Mouse (Mus musculus) spleen, postnatal 4 days (tissue): ENCODE measurements around the gene Fdxr.

Experiments used
- DNase-seq, 2 experiments: peaks; one replicate each; pipeline ENCODE4 v3.0.0; 2022; ENCODE audit warnings: low spot score in 2 of 2

Gene Fdxr

DNA sequence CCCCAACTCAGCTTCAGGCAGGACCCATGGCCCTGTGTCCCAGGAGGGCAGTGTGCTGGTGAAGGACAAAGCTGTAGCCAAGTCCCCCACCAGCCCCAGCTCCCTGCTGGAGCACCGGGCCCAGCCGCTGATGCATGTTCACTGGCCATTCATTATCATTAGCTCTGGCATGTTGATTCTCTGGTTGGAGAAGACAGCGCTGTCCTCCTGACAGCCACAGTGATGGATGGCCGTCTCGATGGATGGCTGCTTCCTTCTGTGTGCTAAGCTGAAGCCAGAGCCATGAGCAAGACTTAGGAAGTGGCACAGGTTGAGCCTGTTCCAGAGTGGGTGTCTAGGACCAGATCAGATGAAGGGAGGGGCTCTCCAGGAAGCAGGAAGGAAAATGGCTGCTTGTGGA, 40.3 kb downstream of the Fdxr start:
- no peak for DNase-seq

DNA sequence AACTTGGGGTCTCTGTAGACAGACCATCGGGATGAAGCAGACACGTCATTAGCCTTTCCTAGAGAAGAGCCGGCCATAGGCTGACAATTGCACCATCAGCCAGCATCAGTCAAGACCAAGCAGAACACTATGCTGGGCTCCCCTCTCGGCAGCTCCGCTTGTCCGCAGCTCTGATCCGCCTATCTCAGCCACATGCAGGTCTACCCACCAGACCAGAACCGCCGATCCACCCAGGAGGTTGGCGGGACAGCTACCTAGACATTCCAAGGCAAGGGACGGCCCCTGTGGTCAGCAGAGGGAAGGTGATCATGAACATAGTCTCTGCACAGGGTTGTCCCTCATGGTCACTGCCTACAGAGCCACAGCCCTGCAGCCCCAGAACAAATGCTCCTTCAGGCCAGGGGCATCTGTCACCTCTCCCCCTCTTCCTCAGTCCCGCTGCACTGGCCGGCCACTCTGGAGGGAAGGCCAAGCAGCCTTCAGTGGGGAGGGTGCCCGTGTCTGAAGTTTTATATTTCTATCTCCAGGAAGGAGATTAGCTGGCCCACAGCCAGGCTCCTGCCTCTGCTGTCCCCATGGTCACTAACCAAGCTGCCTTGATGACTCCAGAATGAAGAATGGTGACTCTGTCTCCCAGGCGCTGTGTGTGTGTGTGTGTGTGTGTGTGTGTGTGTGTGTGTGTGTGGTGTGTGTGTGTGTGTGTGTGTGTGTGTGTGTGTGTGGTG, 42.4 kb downstream of the Fdxr start:
- DNase-seq = no peak

DNA sequence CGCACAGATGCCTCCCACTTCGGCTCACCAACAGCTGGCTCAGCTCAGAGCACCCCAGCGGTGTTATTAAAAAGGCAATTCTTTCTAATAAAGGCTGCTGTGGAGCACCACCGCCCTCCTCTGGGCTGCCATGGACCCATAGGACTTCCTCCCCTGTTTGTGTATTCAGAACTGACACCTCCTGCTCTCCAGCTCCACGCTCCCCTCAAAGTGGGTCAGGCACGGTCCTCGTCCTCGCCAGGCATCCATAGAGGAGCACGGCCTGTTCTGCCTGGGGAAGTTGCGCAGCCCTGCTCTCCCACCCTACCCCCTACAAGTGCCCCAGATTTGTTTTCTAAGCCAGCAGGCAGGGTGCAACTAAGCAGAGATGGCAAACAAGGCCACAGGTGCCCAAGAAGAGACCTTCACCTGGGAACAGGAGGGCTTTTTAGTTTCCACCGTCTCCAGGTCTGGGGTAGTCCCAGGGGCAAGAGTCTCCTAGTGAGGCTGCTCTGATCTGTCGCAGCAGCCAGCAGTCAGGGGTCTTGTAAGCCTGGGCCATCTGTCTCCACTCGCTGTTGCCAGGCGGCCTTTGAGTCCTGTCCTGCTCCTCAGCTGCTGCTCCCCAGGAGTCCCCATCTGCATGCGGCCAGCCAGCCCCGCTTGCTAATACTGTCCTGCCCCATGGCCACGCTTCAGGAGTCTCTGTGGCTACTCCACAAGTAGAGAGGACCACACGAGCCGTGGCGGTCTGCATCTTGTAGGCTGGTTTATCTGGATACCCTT, 43.1 kb downstream of the Fdxr start:
- DNase-seq = no peak

DNA sequence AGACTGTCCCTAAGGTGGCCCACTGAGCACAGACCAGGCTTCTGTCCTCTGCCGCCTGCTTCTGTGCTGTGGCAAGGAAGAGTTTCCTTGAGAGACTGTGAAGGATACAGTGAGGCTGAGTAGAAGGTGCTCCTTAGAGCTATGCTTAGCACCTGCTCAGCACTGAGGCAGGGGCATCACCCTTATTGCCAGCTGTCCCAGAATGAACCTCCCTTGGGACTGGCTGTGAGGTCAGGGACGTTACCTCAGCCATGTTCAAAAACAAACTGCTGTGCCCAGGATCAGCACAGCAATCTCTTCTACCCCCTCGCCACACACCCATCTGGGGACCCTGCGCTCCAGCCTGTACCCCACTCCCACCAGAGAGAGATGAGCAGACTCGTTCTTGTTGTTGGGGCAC, 44.0 kb downstream of the Fdxr start:
- DNase-seq = no peak

DNA sequence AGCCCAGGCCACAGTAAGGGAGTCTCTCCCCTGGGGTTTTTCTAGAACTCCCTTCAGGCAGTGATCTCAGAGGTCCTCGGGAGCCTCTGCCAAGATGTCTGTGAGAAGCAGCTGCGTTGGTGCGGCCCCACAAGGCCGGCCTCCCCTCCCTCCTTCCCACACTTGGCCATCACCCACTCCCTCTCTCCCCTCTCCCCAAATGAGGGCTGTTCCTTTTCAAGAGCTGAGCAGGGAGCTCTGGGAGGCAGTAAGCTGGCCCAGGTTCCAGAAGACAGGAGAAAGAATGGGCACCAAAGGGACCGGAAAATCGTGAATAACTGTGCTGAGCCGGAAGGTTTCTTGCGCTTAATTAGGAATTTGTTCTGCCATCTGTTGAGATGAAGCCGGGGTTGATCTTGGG, 44.9 kb downstream of the Fdxr start:
- no peak for DNase-seq

DNA sequence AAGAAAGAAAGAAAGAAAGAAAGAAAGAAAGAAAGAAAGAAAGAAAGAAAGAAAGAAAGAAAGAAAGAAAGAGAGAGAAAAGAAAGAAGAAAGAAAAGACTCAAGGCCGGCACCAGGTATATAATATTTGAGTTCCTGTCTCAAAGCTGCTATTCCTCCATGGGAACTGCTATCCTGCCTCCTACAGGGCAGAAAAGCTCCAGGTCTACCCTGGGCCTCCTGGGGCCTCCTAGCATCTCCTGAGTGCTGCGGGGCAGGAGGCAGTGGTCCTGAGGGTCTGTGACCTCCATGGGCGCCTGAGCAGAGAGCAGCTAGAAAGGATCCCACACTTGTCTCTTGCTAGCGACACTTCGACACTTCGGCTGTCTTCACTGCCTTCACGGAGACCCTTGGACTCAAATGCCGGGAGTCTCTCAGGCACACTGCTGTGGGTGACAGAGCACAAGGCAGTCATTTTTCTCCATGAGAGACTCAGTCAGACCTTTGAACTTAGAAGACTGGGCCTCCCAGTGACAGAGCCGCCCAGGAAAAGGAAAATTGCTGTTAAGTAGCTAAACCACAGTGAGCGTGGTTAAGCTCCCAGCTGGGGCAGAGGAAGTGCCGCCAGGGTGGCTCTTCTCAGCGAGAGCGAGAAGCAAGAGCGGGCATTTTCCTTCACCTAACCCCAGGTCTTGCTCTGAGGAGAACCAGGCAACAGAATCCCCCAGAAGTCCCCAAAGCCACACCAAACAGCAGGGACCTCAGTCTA, 45.5 kb downstream of the Fdxr start:
- DNase-seq = peak in 1 of 2 experiments; percentile 30

DNA sequence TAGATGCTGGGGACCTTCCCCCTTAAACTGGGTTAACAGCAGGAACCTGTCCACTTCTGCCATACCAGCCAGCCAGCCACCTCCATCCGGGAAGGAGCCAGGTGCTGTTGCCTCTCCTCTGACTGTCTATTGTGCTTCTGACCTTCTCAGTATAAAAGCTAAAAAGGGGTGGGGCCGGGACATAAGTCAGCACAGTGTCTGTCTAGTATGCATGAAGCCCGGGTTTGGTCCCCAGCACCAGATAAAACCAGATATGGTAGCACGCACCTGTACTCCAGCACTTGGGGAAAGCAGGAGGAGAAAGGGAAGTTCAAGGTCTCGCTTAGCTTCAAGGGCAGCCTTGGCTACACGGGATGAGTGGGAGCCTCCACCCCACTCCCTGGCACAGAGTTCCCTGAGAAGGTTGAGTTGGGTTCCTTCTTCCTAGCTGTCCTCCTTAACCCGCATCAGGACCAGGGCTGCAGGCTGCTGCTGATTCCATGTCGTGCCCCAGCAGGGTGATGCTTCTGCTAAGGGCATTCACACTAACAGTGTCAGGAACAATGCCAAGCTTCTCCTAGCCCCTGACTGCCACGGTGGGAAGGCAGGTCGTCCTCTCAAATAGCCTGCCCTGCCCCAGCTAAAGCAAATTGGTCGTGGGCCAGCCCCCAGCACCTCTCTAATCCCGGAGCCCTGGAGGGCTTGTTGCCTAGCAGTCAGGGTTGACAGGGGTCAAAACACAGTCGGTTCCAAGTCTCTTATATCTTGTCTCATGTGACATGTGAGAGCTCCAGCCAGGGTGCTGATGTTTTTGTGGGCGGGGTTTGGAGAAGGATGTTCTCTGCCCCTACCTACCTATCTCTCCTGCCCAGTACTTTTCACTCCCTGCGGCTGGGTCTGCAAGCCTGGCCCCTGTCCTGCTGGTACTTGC, 47.6 kb downstream of the Fdxr start:
- DNase-seq = no peak

DNA sequence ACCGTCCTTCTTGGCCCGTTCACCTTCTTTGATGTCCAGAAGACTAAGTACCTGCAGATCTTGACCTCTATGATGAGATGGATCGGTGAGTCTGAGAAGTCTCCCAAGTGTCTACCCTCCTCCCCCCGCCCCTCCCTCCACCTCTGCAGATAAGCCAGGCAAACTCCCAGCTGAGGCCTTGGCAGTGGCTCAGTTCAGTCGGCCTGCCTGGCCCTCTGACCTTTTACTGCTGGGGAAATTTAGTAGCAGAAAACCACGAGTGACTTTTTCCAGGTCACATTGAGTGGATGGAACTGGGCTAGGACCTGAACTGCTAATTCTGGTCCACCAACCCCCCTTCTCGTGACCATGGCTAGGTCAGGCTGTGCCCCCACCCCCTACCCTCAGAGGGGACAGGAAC, 48.4 kb downstream of the Fdxr start:
- no peak for DNase-seq

DNA sequence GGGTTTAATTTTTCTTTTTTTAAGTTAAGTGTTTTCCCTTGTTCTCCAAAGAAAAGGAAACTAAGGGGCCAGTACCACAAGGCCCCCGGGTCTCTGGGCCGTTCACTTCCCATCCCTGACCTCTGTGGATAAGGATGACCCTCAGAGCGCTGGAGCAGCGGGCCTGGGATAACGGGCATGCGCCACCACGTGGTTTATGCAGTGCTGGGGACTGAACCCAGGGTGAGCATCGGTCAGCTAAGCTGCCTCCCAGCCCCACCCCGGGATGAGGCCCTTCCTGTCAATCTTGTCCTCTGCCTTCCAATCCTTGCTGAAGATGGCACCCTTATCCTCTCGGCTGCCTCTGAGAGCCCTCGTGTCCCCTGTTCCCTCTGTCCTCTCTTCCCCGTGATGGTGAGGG, 49.2 kb downstream of the Fdxr start:
- no peak for DNase-seq

DNA sequence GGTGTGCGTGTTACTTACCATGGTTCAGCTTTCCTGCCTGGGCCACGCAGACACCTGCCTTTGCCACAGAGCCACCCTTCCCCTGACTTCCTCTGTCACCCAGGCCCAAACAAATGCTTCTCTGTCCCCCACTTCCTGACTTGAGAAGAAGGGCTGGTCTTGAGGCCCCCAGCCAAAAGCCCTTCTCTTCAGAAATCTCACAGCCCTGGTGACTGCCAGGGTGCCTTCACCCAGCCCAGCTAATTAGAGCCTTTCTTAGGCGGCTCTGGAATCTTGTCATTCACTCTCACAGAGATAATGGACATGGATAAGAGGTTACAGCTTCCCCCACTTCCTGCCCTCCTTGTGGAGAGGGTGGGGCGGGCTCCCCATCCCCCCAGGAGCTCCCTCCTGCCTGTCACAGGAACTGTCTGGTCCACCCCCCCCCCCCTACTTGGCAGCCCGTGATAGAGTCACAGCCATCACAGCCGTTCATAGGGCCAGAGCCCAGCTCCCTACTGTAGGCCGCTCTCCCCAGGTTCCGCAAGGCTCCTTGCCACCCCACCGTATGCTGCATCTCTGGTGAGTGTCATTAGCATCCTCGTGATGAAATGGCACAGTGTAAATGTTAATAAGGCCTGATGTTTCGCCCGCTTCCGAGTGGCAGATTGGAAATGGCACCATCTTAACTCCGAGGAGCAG, 49.9 kb downstream of the Fdxr start:
- DNase-seq = no peak

DNA sequence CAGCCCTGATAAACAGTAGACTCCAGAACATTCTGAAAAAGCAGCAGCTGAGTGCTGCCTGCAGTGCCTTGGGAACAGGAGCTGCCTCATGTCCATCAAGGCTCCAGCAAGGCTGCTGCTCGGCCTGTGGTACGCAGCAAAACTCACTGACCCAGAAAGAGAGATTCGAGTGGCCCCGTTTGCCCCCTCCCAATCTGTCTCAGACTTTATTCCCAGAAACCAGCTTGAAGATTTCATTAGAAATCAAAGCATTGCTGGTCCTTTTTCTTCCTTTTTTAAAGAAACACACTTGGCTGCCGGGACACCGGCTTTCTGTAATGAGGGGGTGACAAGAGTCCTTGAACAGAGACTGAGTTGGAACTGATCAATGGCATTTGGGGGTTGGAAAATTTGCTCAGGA, 51.5 kb downstream of the Fdxr start:
- DNase-seq = no peak

DNA sequence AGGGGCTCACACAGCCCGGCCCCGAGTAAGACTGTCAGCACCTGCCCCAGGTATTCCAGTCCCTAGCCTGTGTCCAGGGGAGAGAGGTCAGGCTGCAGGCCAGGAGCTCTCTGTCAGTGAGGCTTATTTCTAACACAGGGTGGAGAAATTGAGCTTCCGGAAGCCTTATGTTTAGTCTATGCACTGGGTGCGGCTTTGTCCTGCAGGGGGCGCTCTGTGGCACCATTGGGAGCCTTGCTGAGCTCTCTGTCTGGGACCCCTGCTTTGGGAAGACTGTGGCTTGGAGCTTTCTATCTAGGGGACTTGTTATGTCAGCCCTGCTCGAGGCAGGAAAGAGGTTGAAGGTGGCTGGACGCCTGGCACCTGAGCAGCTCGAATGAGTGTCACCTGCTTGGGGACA, 52.0 kb downstream of the Fdxr start:
- DNase-seq = peak; percentile 54 to 87

DNA sequence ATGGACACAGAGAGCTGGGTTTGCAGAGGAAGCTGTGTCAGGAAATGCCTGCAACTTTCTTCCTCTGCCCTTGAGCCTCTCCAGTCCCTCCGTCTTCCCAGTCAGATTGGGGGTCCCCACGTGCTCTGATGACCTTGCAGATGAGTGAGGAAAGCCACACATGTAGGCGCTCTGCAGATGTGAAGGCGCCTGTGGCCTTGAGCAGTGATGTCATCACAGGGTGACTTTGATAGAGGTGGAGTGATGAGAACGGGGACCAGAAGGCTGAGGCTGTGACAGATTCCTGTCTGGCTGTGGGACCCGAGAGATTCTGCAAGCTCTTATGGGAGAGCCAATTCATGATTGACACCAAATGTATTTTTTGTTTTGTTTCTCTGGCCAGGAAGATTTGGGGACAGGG, 53.0 kb downstream of the Fdxr start:
- DNase-seq = no peak

DNA sequence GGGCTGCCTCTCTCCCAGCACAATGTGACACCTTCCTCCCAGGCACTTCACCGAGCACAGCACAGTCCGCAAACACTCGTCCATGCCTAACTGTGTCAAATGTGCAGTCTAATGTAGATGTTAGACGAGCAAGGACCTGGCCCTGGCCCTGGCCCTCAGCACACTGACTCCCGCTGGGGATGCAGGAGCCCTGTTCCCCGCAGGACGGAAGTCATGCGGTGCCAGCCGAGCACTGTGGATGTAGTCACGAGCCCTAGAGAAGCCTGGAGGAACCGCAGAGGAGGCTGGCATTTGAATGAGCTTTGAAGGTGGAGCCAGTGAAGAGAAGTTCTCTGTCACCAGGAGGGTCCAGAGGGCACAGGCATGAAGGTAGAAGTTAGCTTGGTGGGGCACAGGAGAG, 53.4 kb downstream of the Fdxr start:
- DNase-seq = no peak

DNA sequence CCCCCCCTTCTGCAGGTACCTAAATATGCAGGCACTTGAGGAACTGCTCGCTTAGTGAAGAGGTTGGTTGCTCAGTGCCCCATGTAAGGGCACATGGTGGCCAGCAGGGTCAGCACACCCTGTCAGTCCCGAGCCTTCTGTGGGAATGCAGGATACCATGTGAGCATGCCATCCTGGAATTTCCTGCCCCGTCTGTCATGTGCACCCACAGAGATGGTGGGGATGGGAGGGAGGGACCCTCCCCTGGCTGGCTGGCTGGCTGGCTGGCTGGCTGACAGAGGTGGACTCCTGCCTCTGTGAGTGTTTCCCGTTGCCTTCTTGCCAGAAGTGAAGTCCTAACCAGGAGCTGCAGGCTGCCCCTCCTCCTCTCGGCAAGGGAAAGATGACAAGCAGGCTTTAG, 54.3 kb downstream of the Fdxr start:
- no peak for DNase-seq

DNA sequence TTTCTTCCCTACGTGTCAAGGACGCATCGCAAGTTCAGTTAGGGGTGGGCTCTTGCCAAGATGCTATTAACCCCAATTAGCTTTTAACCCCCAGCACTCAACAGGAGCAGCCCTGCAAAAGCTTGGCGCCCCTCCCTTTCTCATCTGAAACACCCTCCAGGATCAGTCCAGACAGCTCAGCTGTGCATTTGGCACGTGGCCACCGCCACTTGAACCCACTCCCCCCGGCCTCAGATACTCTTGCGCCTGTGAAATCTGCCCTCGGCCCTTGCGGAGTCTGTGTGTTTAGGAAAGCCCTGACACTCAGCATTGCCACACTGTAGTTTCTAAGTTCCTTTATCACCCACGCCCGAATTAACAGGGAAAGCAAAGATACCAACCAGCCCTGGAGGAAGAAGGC, 54.8 kb downstream of the Fdxr start:
- peak in 1 of 2 experiments; percentile 29 for DNase-seq

DNA sequence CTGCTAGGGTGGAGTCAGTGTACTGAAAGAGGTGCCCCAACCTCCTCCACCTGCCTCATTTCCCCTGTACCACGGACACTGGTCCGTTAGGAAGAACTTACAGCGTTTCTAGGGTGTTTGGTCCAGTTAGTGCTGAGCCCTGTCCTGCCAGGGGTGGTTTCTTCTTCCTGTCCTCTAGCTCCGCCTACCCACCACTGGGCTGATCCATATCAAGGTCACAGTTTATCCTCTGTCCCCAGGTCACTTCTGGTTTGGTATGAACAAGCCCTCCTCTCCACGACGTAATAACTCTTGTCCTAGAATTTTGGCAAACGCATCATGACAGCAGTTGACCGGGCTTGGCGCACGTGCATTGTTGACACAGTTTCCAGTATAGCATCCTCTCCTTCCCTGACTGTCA, 57.2 kb downstream of the Fdxr start:
- DNase-seq = no peak

DNA sequence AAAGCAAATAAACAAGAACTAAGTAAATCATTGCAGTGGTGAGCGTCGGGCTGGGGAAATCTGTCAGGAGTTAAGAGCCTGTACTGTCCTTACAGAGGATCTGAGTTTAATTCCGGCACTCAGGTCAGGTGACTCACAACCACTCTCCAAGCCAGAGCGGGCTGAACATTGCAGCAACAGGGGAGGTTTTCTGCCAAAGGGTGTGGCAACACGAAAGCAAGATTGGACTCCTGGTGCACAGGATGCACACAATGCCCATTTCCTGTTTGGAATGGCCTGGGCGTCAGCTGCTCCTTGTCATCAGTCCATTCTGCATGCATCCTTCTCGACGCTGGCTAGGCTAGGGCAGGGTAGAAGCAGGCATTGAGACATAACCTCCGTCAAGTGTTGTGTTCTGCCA, 57.6 kb downstream of the Fdxr start:
- no peak for DNase-seq
